Mouse (Mus musculus): ENCODE data around the gene Ak6. TPM values are rescaled to one million over a fixed set of nuclear protein-coding genes. Genes with fewer than 3 reads are reported as not detected.

The Ak6 gene
- polyA plus RNA-seq (2017; shearing (Covaris generic)), result 100 to 1,000 TPM; 100 to 126 TPM

DNA sequence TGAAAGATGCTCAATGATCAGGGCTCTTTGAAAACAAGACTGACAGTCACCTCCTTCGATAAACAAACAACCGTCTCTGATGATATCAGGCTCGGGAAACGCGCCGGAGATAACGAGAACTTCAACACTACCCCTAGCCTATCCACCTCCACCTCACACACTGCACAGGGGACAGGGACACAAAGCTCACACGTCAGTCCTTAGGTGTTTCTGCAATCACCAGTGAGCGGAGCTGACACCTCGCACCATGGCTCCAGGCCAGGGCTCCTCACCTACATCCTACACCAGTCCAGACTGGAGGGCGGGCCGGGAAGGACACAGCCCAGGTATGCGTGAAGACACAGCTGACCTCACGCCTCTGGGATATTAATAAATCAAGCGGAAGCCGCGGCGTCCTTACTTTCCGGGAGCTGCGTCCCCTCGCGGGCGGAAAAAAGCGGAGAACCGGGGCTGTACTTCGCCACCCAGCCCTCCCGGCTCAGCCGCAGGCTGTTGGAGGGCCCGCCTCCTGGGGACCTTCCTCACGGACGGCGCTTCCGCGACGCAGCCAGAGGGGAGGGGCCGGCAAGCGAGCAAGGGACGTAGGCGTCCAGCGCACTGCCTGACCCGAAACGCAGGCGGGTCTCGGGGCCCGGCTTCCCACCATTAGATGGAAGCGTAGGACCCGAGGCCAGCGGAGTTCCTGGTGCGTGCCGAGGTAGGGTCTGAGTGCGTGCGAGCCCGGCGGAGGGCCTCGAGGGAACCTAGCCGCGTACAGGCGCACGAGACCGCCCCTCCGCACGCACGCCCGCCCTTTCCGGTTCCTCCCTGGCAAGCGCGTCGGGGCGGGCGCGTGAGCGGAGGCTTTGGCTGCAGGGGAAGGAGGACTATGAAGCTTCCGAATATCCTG, at the start of gene Ak6, which contains the start of gene Rad17:
Ak6 (plus strand) TSS at position 430 of the 889 bp plus-strand sequence.
Rad17 (minus strand) TSS at position 502 of the 889 bp plus-strand sequence.

GRCm38 (mm10) chr13:100616181-100617087, 34.3 kb upstream of the Ak6 start, which contains the start of gene Marveld2:
Gene Marveld2, minus strand, starts transcription at chr13:100616971.

DNA sequence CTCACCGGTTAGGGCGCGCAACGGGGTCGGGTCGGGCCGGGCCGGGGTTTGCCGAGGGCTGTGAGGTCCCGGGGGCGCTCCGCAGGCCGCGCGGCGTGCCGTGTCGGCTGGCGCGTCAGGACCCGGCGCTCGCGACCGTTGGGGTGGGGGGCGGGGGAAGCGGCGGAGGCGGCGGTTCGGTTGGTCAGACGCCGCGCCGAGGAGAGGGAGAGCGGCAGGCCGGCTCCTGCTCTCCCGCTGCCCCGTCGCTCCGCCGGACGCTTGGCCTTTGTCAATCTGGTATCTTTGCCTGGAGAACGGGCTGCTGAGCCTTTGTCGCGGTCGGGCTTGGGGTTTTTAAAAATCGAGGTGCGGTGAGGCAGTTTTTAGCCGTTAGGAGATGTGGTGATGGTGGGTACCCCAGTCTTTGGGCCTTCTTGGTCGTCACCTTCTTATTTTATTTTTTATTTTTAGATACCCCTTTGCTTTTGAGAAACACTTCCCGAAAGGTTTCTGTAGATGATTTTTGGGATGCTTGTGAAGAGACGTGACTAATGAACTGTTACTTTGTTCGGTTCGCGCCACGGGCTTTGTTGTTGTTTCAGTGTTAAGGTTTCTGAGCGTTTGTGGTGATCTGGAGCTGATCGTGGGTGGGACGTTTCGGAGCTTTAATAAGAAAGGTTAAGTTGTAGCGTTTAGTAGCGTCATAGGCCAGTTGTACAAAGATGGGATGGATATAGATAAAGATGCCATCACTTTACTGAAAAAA, 834 bp downstream of the Ak6 start, which contains the start of gene Taf9:
Taf9 (plus strand) TSS at position 141 of the 748 bp plus-strand sequence.

DNA sequence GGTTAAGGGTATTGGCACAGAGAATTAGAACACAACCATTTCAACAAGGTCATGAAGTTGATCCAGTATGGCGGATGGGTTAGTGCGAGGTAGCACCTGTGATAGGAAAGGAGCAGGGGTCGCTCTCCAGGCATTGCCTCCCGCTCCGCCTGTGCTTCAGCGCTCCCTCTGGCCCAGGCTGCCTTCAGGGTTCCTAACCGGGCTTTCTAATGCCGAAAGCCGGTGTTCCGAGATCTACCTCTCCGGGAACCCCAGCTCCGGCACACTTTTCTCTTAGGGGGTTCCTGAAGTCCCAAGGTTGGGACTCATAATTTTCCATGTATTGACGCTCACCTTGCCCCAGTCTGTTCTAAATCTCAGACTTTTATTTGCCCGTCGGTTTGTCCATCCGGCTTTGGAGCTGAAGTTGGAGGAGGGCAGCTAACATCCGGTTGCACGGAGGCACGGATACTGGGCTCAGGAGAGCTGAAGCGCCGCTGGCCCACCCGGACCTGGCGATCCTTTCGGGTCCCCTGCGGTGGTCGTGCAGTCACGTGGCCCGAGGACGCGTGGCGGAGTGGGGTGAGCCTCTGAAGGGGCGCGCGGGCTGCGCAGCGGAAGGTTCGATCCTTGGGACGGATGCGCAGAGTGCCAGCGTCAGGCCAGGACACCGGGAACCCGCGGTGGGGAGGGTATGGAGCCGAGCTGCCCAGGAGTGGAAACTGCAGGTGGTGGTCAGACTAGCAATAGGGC, 18.7 kb downstream of the Ak6 start, which contains the start of gene Ccdc125:
Ccdc125 (plus strand) TSS at position 427 of the 732 bp plus-strand sequence.

Other genes starting within 250 kb of the Ak6 start
- gene Naip1, start 198.1 kb upstream of the Ak6 start, polyA plus RNA-seq (2017; shearing (Covaris generic)), result under 1 TPM in 1 of 2 experiments, not detected in 1; 0.24 TPM
- gene Gtf2h2, start 158.4 kb upstream of the Ak6 start, polyA plus RNA-seq (2017; shearing (Covaris generic)), result 10 to 100 TPM; 54.0 to 58.2 TPM
- 1 to 10 TPM; 1.4 to 3.8 TPM for gene Ocln, start 98.3 kb upstream of the Ak6 start, polyA plus RNA-seq (2017; shearing (Covaris generic))
- gene Marveld2, start 34.0 kb upstream of the Ak6 start, polyA plus RNA-seq (2017; shearing (Covaris generic)), result 10 to 100 TPM in 1 of 2 experiments, 1 to 10 TPM in 1; 9.3 to 11.7 TPM
- gene Rad17, start 72 bp downstream of the Ak6 start, polyA plus RNA-seq (2017; shearing (Covaris generic)), result 10 to 100 TPM; 24.5 to 30.6 TPM
- gene Taf9, start 600 bp downstream of the Ak6 start, polyA plus RNA-seq (2017; shearing (Covaris generic)), result 1 to 10 TPM; 2.8 to 6.3 TPM
- 10 to 100 TPM; 23.1 to 26.7 TPM for gene Ccdc125, start 18.7 kb downstream of the Ak6 start, polyA plus RNA-seq (2017; shearing (Covaris generic))
- 10 to 100 TPM; 80.4 to 85.6 TPM for gene Cdk7, start 80.0 kb downstream of the Ak6 start, polyA plus RNA-seq (2017; shearing (Covaris generic))
- 10 to 100 TPM; 81.1 to 88.2 TPM for gene Mrps36, start 93.7 kb downstream of the Ak6 start, polyA plus RNA-seq (2017; shearing (Covaris generic))
- gene Cenph, start 124.9 kb downstream of the Ak6 start, polyA plus RNA-seq (2017; shearing (Covaris generic)), result 1 to 10 TPM; 2.1 to 3.7 TPM
- gene Ccnb1, start 135.6 kb downstream of the Ak6 start, polyA plus RNA-seq (2017; shearing (Covaris generic)), result 1 to 10 TPM; 2.4 to 4.6 TPM
- gene Slc30a5, start 182.4 kb downstream of the Ak6 start, polyA plus RNA-seq (2017; shearing (Covaris generic)), result 10 to 100 TPM; 50.6 to 55.0 TPM